Mouse (Mus musculus) liver, embryonic 12.5 days (tissue): Measurements from ENCODE around the gene Nipsnap2. TPM values are rescaled to one million over a fixed set of nuclear protein-coding genes. Genes with fewer than 3 reads are reported as not detected.

Source experiments
- ATAC-seq: fragments of 200-750 bp; cut with Nextera tagmentation; 2 replicates; pipeline ENCODE4 v1.8.0; 2017; ENCODE audit warnings: moderate number of reproducible peaks, mild to moderate bottlenecking, moderate library complexity
- H3K27ac ChIP-seq: fragments of 300-500 bp; sonication (generic); 2 replicates; pipeline ENCODE4 v1.5.1; 2016; ENCODE audit warnings: mild to moderate bottlenecking
- H3K27me3 ChIP-seq: fragments of 300-500 bp; sonication (generic); replicated peaks from 2 replicates; pipeline ENCODE4 v1.6.1; 2016; ENCODE audit warnings: mild to moderate bottlenecking, moderate library complexity
- H3K36me3 ChIP-seq: fragments of 300-500 bp; sonication (generic); 2 replicates; pipeline ENCODE4 v1.6.1; 2016; ENCODE audit warnings: mild to moderate bottlenecking, moderate library complexity
- H3K4me1 ChIP-seq: fragments of 300-500 bp; sonication (generic); 2 replicates; pipeline ENCODE4 v1.6.1; 2016
- H3K4me2 ChIP-seq: fragments of 300-500 bp; sonication (generic); 2 replicates; pipeline ENCODE4 v1.6.1; 2016; ENCODE audit warnings: mild to moderate bottlenecking, moderate library complexity
- H3K4me3 ChIP-seq: fragments of 300-500 bp; sonication (generic); 2 replicates; pipeline ENCODE4 v1.5.1; 2016; ENCODE audit warnings: mild to moderate bottlenecking, moderate library complexity
- H3K9ac ChIP-seq: fragments of 300-500 bp; sonication (generic); 2 replicates; pipeline ENCODE4 v1.6.1; 2016; ENCODE audit warnings: mild to moderate bottlenecking, moderate library complexity
- H3K9me3 ChIP-seq: fragments of 300-500 bp; sonication (generic); replicated peaks from 2 replicates; pipeline ENCODE4 v1.6.1; 2016; ENCODE audit warnings: mild to moderate bottlenecking, moderate library complexity
- WGBS: fragments of 180-500 bp; shearing (Covaris S2); methylation state at CpG from one replicate; pipeline ENCODE4 v1.1.7; 2016; ENCODE audit not compliant: insufficient replicate concordance; 5-methylcytosine and 5-hydroxymethylcytosine counted together
- polyA plus RNA-seq: library from polyadenylated mRNA; unstranded; fragments of >200 nt; fragmentation: Nextera tagmentation; extraction: Ambion mirVana; gene quantifications from 2 replicates; pipeline ENCODE4 v1.2.1, GENCODE M21; 2016

Gene Nipsnap2
- polyA plus RNA-seq, 1 experiment from 2014 or later: 32.8 TPM

- Histone ChIP-seq H3K36me3 (0 out of 2 replicates have a peak, but pooled peaks cover 1% of the 10 kb centered on the region), H3K4me2 (peak overlapping the region; percentile 72), H3K4me3 (peak overlapping the region; percentile 94), H3K9me3 (no peaks in the 10 kb centered on the region), H3K4me1 (peaks cover 70% of the 10 kb centered on the region), H3K27ac (peak overlapping the region; percentile 98), H3K9ac (peak overlapping the region; percentile 98), H3K27me3 (no peaks in the 10 kb centered on the region)
- ATAC-seq: no peak
- WGBS: 16% methylated on average over 7 of the region's 7 CpGs
These were observed 1.0 kb downstream of the Nipsnap2 start for GRCm38 (mm10) chr5:129725774-129726392.

GRCm38 (mm10) chr5:129726784-129727183 lies 1.9 kb downstream of the Nipsnap2 start:
- no peaks in the 10 kb centered on the region for H3K9me3 ChIP-seq
- WGBS: 69% methylated on average over 3 of the region's 3 CpGs
- H3K9ac ChIP-seq: peak overlapping the region; percentile 98; the same call in 1 of the 2 replicates
- H3K27me3 ChIP-seq: no peaks in the 10 kb centered on the region
- peak overlapping the region; percentile 98 for H3K27ac ChIP-seq
- no peaks in the 10 kb centered on the region for H3K36me3 ChIP-seq
- ATAC-seq: no peak
- H3K4me3 ChIP-seq: 0 out of 2 replicates have a peak overlapping the region, but pooled peaks have one; percentile 94
- H3K4me2 ChIP-seq: peak overlapping the region; percentile 72
- peaks cover 75% of the 10 kb centered on the region for H3K4me1 ChIP-seq

- H3K9me3 ChIP-seq: no peaks in the 10 kb centered on the region
- H3K36me3 ChIP-seq: peaks cover 9% of the 10 kb centered on the region; the same call in 1 of the 2 replicates
- H3K4me2 ChIP-seq: peak overlapping the region; percentile 60
- H3K27me3 ChIP-seq: no peaks in the 10 kb centered on the region
- WGBS: 14% methylated on average over 11 of the region's 11 CpGs
- peak overlapping the region; percentile 5; the same call in 1 of the 2 replicates for H3K4me3 ChIP-seq
- H3K4me1 ChIP-seq: peaks cover 63% of the 10 kb centered on the region
- peak; percentile 50 for ATAC-seq
- peak overlapping the region; percentile 47 for H3K9ac ChIP-seq
- H3K27ac ChIP-seq: peak overlapping the region; percentile 98
These were observed 4.4 kb downstream of the Nipsnap2 start for GRCm38 (mm10) chr5:129729286-129729685.

- peaks cover 60% of the 10 kb centered on the region for H3K4me1 ChIP-seq
- 29% methylated on average over 11 of the region's 11 CpGs for WGBS
- H3K27ac ChIP-seq: peak overlapping the region; percentile 98
- H3K9me3 ChIP-seq: no peaks in the 10 kb centered on the region
- H3K4me2 ChIP-seq: peak overlapping the region; percentile 60
- no peaks in the 10 kb centered on the region for H3K27me3 ChIP-seq
- peak overlapping the region; percentile 19 for H3K4me3 ChIP-seq
- peaks cover 9% of the 10 kb centered on the region; the same call in 1 of the 2 replicates for H3K36me3 ChIP-seq
- peak; percentile 61 for ATAC-seq
- H3K9ac ChIP-seq: peak overlapping the region; percentile 47; the same call in 1 of the 2 replicates
These were observed 5.5 kb downstream of the Nipsnap2 start for GRCm38 (mm10) chr5:129730344-129730743.

- Histone ChIP-seq H3K9ac (0 out of 2 replicates have a peak overlapping the region, but pooled peaks have one; percentile 5), H3K36me3 (peaks cover 9% of the 10 kb centered on the region; the same call in 1 of the 2 replicates)
- no peak for ATAC-seq
These were observed 6.2 kb downstream of the Nipsnap2 start for GRCm38 (mm10) chr5:129731021-129731420.

GRCm38 (mm10) chr5:129740976-129741375 lies 16.1 kb downstream of the Nipsnap2 start:
- no peak overlapping the region for H3K9ac ChIP-seq
- no peak overlapping the region for H3K4me2 ChIP-seq
- no peak overlapping the region for H3K4me3 ChIP-seq
- peaks cover 31% of the 10 kb centered on the region for H3K4me1 ChIP-seq
- H3K27ac ChIP-seq: no peak overlapping the region
- ATAC-seq: no peak
- WGBS: 93% methylated on average over 1 of the region's 1 CpGs
- H3K9me3 ChIP-seq: no peaks in the 10 kb centered on the region
- no peaks in the 10 kb centered on the region for H3K27me3 ChIP-seq
- peaks cover 40% of the 10 kb centered on the region for H3K36me3 ChIP-seq

More at GRCm38 (mm10) chr5:129731021-129731420, 6.2 kb downstream of the Nipsnap2 start:
- no peaks in the 10 kb centered on the region for H3K9me3 ChIP-seq
- no peaks in the 10 kb centered on the region for H3K27me3 ChIP-seq
- peak overlapping the region; percentile 98; the same call in 1 of the 2 replicates for H3K27ac ChIP-seq
- H3K4me2 ChIP-seq: no peak overlapping the region
- peaks cover 58% of the 10 kb centered on the region for H3K4me1 ChIP-seq
- H3K4me3 ChIP-seq: no peak overlapping the region
- 63% methylated on average over 5 of the region's 5 CpGs for WGBS

GRCm38 (mm10) chr5:129742903-129743488 lies 18.1 kb downstream of the Nipsnap2 start:
- 21% methylated on average over 7 of the region's 7 CpGs for WGBS
- Histone ChIP-seq H3K27me3 (no peaks in the 10 kb centered on the region), H3K9me3 (no peaks in the 10 kb centered on the region), H3K4me1 (peaks cover 31% of the 10 kb centered on the region), H3K4me2 (peak overlapping the region; percentile 48), H3K9ac (0 out of 2 replicates have a peak overlapping the region, but pooled peaks have one; percentile 33), H3K36me3 (peaks cover 55% of the 10 kb centered on the region), H3K4me3 (no peak overlapping the region), H3K27ac (peak overlapping the region; percentile 83)
- ATAC-seq: peak; percentile 98

GRCm38 (mm10) chr5:129744050-129744449 lies 19.2 kb downstream of the Nipsnap2 start:
- no peaks in the 10 kb centered on the region for H3K27me3 ChIP-seq
- H3K27ac ChIP-seq: peak overlapping the region; percentile 83
- peak overlapping the region; percentile 48 for H3K4me2 ChIP-seq
- H3K9ac ChIP-seq: peak overlapping the region; percentile 40; the same call in 1 of the 2 replicates
- 34% methylated on average over 6 of the region's 6 CpGs for WGBS
- peaks cover 60% of the 10 kb centered on the region for H3K36me3 ChIP-seq
- H3K4me3 ChIP-seq: no peak overlapping the region
- peaks cover 31% of the 10 kb centered on the region for H3K4me1 ChIP-seq
- H3K9me3 ChIP-seq: no peaks in the 10 kb centered on the region
- peak; percentile 44; the same call in 1 of the 2 replicates for ATAC-seq

- H3K27me3 ChIP-seq: no peaks in the 10 kb centered on the region
- H3K36me3 ChIP-seq: peaks cover 17% of the 10 kb centered on the region; the same call in 1 of the 2 replicates
- H3K9me3 ChIP-seq: no peaks in the 10 kb centered on the region
- ATAC-seq: no peak
- WGBS: 92% methylated on average over 20 of the region's 20 CpGs
- H3K4me3 ChIP-seq: no peak overlapping the region
- no peak overlapping the region for H3K27ac ChIP-seq
- H3K4me1 ChIP-seq: peaks cover 5% of the 10 kb centered on the region; the same call in 1 of the 2 replicates
- H3K9ac ChIP-seq: no peak overlapping the region
- H3K4me2 ChIP-seq: no peak overlapping the region
These were observed 32.0 kb downstream of the Nipsnap2 start for GRCm38 (mm10) chr5:129756886-129757285.

- H3K4me1 ChIP-seq: peaks cover 5% of the 10 kb centered on the region; the same call in 1 of the 2 replicates
- H3K4me3 ChIP-seq: no peak overlapping the region
- H3K9me3 ChIP-seq: no peaks in the 10 kb centered on the region
- H3K36me3 ChIP-seq: peaks cover 17% of the 10 kb centered on the region
- H3K27ac ChIP-seq: no peak overlapping the region
- H3K4me2 ChIP-seq: no peak overlapping the region
- H3K27me3 ChIP-seq: no peaks in the 10 kb centered on the region
- no peak; the same call in 1 of the 2 replicates for ATAC-seq
- WGBS: 77% methylated on average over 13 of the region's 13 CpGs
- H3K9ac ChIP-seq: no peak overlapping the region
These were observed 35.1 kb downstream of the Nipsnap2 start for GRCm38 (mm10) chr5:129759929-129760480.

- WGBS: 76% methylated on average over 18 of the region's 18 CpGs
- ATAC-seq: no peak
These were observed 37.1 kb downstream of the Nipsnap2 start for GRCm38 (mm10) chr5:129761865-129762540.

More at GRCm38 (mm10) chr5:129761865-129762540, 37.1 kb downstream of the Nipsnap2 start:
- H3K4me3 ChIP-seq: no peak overlapping the region
- H3K9me3 ChIP-seq: no peaks in the 10 kb centered on the region
- H3K4me1 ChIP-seq: peaks cover 5% of the 10 kb centered on the region; the same call in 1 of the 2 replicates
- no peak overlapping the region for H3K27ac ChIP-seq
- peaks cover 29% of the 10 kb centered on the region for H3K36me3 ChIP-seq
- no peak overlapping the region for H3K4me2 ChIP-seq
- H3K27me3 ChIP-seq: no peaks in the 10 kb centered on the region
- no peak overlapping the region for H3K9ac ChIP-seq
